Mouse (Mus musculus) kidney, adult 2 months (tissue): ENCODE data around the gene Fry. TPM values are rescaled to one million over a fixed set of nuclear protein-coding genes. Genes with fewer than 3 reads are reported as not detected.

Source experiments
- DNase-seq: peaks from one replicate; pipeline ENCODE4 v3.0.0; 2021
- H3K27ac ChIP-seq: fragments of 200-500 bp; 2 replicates; pipeline ENCODE4 v1.5.1; 2012; ENCODE audit warnings: low read depth, low read length, control low read depth, inconsistent platforms; ENCODE audit not compliant: insufficient read depth
- H3K27me3 ChIP-seq: fragments of 200-500 bp; replicated peaks from 2 replicates; pipeline ENCODE4 v1.6.1; 2012; ENCODE audit warnings: mild to moderate bottlenecking, moderate library complexity, low read length, inconsistent platforms; ENCODE audit not compliant: control insufficient read depth, insufficient read depth
- H3K36me3 ChIP-seq: fragments of 200-500 bp; 2 replicates; pipeline ENCODE4 v1.6.1; 2012; ENCODE audit warnings: mild to moderate bottlenecking, moderate library complexity, low read length, inconsistent platforms; ENCODE audit not compliant: control insufficient read depth, insufficient read depth
- H3K4me1 ChIP-seq: fragments of 200-500 bp; 2 replicates; pipeline ENCODE4 v1.6.1; 2011; ENCODE audit warnings: low read length; ENCODE audit not compliant: control insufficient read depth, insufficient read depth
- H3K4me3 ChIP-seq: fragments of 200-500 bp; 2 replicates; pipeline ENCODE4 v1.5.1; 2011; ENCODE audit warnings: mild to moderate bottlenecking, low read depth, low read length, control low read depth; ENCODE audit not compliant: insufficient read depth
- CTCF ChIP-seq: fragments of 200-500 bp; conservative IDR thresholded peaks from 2 replicates; pipeline ENCODE4 v1.5.1; 2011; ENCODE audit warnings: low read depth, mild to moderate bottlenecking, control low read depth, low read length, moderate library complexity, mixed read lengths; ENCODE audit not compliant: insufficient read depth, insufficient read length
- POLR2A ChIP-seq: fragments of 200-500 bp; IDR thresholded peaks from one replicate; pipeline ENCODE4 v1.6.1; 2011; ENCODE audit warnings: low read depth, low read length, control low read depth
- WGBS: fragments of 180-500 bp; shearing (Covaris S2); methylation state at CpG from one replicate; pipeline ENCODE4 v1.1.7; 2018; 5-methylcytosine and 5-hydroxymethylcytosine counted together
- polyA plus RNA-seq: library from polyadenylated mRNA; depleted of rRNA; stranded (reverse); fragments of >200 nt; gene quantifications from 2 replicates; pipeline ENCODE4 v1.2.3, GENCODE M21; 2012

Fry gene
- polyA plus RNA-seq, 1 experiment: 12.9 TPM

DNA sequence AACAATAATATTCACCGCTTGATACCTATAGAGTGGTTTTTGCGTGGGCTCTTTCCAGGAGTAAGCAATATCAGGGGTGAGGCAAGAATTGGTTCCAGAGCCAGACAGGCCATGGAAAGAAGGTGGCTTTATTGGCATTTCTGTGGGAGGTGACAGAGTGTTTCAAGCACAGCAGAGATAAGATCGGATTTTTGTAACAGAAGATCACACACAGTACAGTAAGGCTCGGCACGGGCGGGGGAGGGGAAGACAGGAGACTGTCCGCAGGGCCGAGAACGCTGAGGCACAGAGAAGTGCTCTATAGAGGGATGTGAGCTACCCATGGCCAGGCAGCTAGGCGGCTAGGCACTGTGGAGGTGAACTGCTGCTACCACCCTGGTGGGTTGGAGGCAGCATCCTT is 53.1 kb downstream of the Fry start:
- H3K4me1 ChIP-seq: peaks cover 3% of the 10 kb centered on the region; the same call in 1 of the 2 replicates
- no peak for DNase-seq
- TF ChIP-seq CTCF (no peak), POLR2A (no peak)
- H3K36me3 ChIP-seq: no peaks in the 10 kb centered on the region
- H3K27ac ChIP-seq: no peak overlapping the region
- no peaks in the 10 kb centered on the region for H3K27me3 ChIP-seq
- 52% methylated on average over 10 of the region's 10 CpGs for WGBS
- no peak overlapping the region for H3K4me3 ChIP-seq

GRCm38 (mm10) chr5:150173869-150174268 is 55.4 kb downstream of the Fry start:
- Histone ChIP-seq H3K4me3 (no peak overlapping the region), H3K36me3 (no peaks in the 10 kb centered on the region), H3K27me3 (no peaks in the 10 kb centered on the region), H3K27ac (no peak overlapping the region), H3K4me1 (no peaks in the 10 kb centered on the region)
- WGBS: 52% methylated on average over 6 of the region's 6 CpGs
- TF ChIP-seq CTCF (no peak), POLR2A (no peak)
- DNase-seq: no peak

GRCm38 (mm10) chr5:150174950-150175349 is 56.5 kb downstream of the Fry start:
- Histone ChIP-seq H3K27ac (no peak overlapping the region), H3K4me3 (no peak overlapping the region), H3K4me1 (no peaks in the 10 kb centered on the region; the same call in 1 of the 2 replicates), H3K27me3 (no peaks in the 10 kb centered on the region), H3K36me3 (no peaks in the 10 kb centered on the region)
- no peak for DNase-seq
- TF ChIP-seq POLR2A (no peak), CTCF (no peak)

GRCm38 (mm10) chr5:150176251-150177015 is 58.0 kb downstream of the Fry start:
- no peak for TF ChIP-seq POLR2A
- TF ChIP-seq CTCF: no peak
- no peak for DNase-seq

DNA sequence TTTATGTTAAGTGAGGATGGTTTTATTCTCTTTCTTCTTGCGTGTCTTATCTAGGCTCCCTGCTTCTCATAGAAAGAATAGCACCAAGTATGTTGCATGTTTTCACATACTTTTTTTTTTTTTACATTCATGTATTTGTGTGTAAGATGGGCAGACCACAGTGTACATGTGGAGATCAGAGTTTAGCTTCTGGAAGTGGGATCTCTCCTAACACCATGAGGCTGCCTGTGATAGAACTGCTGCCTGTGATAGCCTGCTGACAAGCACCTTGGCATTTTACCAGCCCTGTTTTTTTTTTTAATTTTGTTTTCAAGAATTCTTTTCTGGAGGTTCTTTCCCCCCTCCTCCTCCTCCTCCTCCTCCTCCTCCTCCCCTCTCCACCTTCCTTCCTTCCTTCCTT is 59.3 kb downstream of the Fry start:
- TF ChIP-seq CTCF (no peak), POLR2A (no peak)
- no peak overlapping the region for H3K4me3 ChIP-seq
- no peak for DNase-seq
- H3K27me3 ChIP-seq: no peaks in the 10 kb centered on the region
- no peaks in the 10 kb centered on the region for H3K36me3 ChIP-seq
- no peak overlapping the region for H3K27ac ChIP-seq
- WGBS: 93% methylated on average over 1 of the region's 1 CpGs
- H3K4me1 ChIP-seq: peaks cover 3% of the 10 kb centered on the region; the same call in 1 of the 2 replicates

More at GRCm38 (mm10) chr5:150176251-150177015, 58.0 kb downstream of the Fry start:
- Histone ChIP-seq H3K36me3 (no peaks in the 10 kb centered on the region), H3K27me3 (no peaks in the 10 kb centered on the region), H3K4me3 (no peak overlapping the region), H3K27ac (no peak overlapping the region), H3K4me1 (peaks cover 3% of the 10 kb centered on the region; the same call in 1 of the 2 replicates)
- 69% methylated on average over 13 of the region's 13 CpGs for WGBS

DNA sequence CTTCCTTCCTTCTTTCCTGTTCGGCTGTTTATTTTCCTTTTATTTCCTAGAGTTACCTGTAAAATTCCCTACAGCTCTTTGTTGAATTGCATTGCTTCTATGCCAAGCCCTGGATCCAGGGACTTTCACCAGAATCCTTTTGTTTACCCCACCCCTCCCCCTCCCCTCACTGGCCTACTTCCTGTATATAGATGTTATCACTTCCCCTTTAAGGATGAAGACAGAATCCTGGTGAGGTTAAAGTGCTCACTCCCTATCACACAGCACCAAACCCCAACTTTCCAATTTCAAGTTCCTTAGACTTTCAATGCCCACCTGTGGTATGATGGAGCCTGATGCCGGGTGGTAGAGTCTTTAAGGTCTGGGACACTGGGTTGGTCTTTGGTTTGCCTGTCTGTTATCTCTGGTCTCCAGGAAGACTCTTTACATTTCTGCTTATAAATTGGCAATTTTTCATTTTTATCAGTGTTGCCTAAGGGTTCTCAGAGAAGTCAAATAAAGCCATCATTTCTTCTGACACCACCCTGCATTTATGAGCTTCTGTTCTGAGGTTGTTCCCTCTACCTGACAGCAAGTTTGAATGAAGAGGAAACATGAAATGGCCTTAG is 59.9 kb downstream of the Fry start:
- peaks cover 3% of the 10 kb centered on the region; the same call in 1 of the 2 replicates for H3K4me1 ChIP-seq
- no peaks in the 10 kb centered on the region for H3K27me3 ChIP-seq
- no peak for TF ChIP-seq POLR2A
- no peak for TF ChIP-seq CTCF
- H3K36me3 ChIP-seq: no peaks in the 10 kb centered on the region
- no peak for DNase-seq
- no peak overlapping the region for H3K4me3 ChIP-seq
- no peak overlapping the region for H3K27ac ChIP-seq
- 93% methylated on average over 1 of the region's 2 CpGs for WGBS

DNA sequence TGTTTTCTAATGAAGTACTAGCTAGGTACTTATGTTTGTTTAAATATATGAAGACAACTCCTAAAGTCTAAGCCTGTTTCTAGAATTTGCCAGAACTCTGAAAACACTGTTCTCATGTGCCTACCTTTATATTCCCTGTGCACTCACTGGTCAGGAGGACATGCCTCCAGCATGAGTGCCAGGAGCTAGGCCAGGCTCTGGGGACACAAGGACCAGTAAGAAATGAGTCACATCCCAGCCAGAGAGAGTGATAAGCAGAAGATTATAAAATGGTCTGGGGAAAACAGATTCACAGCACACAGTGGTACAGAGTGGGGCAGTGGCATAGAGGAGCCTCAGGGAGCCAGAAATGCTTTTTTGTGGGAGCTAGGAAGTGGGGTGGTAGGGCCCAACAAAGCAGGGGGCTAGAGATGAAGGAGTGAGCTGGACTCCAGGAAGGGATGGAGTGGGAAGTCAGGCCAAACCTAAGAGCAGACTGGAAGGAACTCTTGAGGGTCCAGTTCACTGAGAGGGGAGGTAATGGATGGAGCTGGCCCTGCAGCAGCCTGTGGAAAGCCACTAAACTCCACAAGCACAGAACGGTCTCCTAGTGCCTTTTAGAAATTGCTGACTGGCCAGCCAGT is 62.7 kb downstream of the Fry start:
- Histone ChIP-seq H3K4me1 (peaks cover 3% of the 10 kb centered on the region; the same call in 1 of the 2 replicates), H3K27me3 (no peaks in the 10 kb centered on the region), H3K27ac (no peak overlapping the region), H3K4me3 (no peak overlapping the region), H3K36me3 (no peaks in the 10 kb centered on the region)
- WGBS: 86% methylated on average over 1 of the region's 1 CpGs
- TF ChIP-seq POLR2A (no peak), CTCF (no peak)
- DNase-seq: no peak
